Mouse (Mus musculus): ENCODE data around the gene Pitpnb. TPM values are rescaled to one million over a fixed set of nuclear protein-coding genes. Genes with fewer than 3 reads are reported as not detected.

Gene Pitpnb
- polyA plus RNA-seq, 1 experiment, result 98.2 TPM

GRCm38 (mm10) chr5:111408470-111409105 lies 78.0 kb downstream of the Pitpnb start:
- TF ChIP-seq CTCF (IDR thresholded peaks at IDR 0.05; ENCODE audit: borderline replicate concordance, insufficient read depth, low read length) (no peak), POLR2A (IDR thresholded peaks at IDR 0.05; ENCODE audit: low read depth, low read length) (no peak)
- H3K4me1 ChIP-seq (ENCODE audit: control insufficient read depth, insufficient read depth, low read length), result peaks cover 9% of the 10 kb centered on the region
- H3K4me3 ChIP-seq (ENCODE audit: insufficient read depth, low read length), result no peak overlapping the region
- peak overlapping the region; percentile 21; the same call in 1 of the 2 replicates for H3K27ac ChIP-seq (ENCODE audit: insufficient read depth, low read length)

DNA sequence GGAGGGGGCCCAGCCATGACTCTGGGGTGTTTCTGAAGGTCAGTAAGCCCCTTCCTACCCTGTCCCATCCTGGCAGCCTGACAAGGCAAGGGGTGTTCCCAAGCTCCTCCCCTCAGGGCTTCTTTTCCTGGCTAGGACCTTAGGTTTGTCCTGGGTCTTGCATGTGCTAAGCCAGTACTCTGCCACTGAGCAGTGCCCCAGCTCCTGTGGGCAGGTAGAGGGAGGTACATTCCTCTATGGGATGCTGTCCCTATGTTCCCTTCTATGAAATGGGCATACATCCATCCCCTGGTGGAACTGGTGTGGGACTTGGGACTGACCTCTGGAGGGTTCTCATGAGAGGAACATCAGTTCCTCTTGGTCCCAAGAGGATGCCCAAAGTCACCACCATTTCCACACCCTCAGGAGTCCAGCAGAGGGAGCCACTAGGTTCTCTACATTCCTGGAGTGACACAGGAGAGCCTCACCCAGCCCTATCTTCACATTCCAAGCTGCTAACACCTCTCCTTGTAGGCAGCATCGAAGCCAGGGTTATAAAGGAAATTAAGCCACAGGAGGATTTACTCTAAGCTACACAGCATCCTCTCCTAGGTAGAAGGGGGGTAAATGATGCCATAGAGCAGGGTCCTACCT lies 79.0 kb downstream of the Pitpnb start:
- no peak overlapping the region for H3K4me3 ChIP-seq (ENCODE audit: insufficient read depth, low read length)
- TF ChIP-seq POLR2A (IDR thresholded peaks at IDR 0.05; ENCODE audit: low read depth, low read length), result no peak
- TF ChIP-seq CTCF (IDR thresholded peaks at IDR 0.05; ENCODE audit: borderline replicate concordance, insufficient read depth, low read length), result 0 out of 2 replicates have a peak, but pooled peaks have one; percentile 8
- H3K4me1 ChIP-seq (ENCODE audit: control insufficient read depth, insufficient read depth, low read length), result peaks cover 9% of the 10 kb centered on the region
- no peak overlapping the region for H3K27ac ChIP-seq (ENCODE audit: insufficient read depth, low read length)

GRCm38 (mm10) chr5:111410665-111411064 lies 80.1 kb downstream of the Pitpnb start:
- Histone ChIP-seq H3K4me3 (ENCODE audit: insufficient read depth, low read length) (no peak overlapping the region), H3K4me1 (ENCODE audit: control insufficient read depth, insufficient read depth, low read length) (peaks cover 9% of the 10 kb centered on the region), H3K27ac (ENCODE audit: insufficient read depth, low read length) (no peak overlapping the region)
- no peak for TF ChIP-seq POLR2A (IDR thresholded peaks at IDR 0.05; ENCODE audit: low read depth, low read length)

DNA sequence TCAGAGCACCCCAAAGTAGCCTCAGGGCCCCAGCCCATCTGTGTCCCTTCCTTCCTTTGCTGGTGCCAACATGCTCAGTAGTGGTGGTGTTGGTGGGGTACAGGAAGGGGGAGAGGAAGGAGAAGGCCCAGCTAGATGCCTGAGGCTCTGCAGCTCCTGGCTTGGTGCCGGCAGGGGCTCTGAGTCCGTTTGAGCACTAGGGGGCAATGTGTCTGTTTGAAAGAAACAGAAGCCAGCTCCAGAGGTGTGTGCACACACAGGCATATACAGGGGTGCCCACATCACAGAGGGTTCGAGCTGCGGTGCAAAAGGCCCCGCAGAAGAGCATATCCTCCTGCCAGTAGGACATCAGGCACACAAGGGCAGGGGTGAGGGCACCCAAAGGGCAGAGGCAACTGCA lies 83.6 kb downstream of the Pitpnb start:
- Histone ChIP-seq H3K4me3 (ENCODE audit: insufficient read depth, low read length) (no peak overlapping the region), H3K27ac (ENCODE audit: insufficient read depth, low read length) (no peak overlapping the region), H3K4me1 (ENCODE audit: control insufficient read depth, insufficient read depth, low read length) (0 out of 2 replicates have a peak, but pooled peaks cover under 1% of the 10 kb centered on the region)
- TF ChIP-seq POLR2A (IDR thresholded peaks at IDR 0.05; ENCODE audit: low read depth, low read length) (no peak), CTCF (IDR thresholded peaks at IDR 0.05; ENCODE audit: borderline replicate concordance, insufficient read depth, low read length) (no peak; the same call in 1 of the 2 replicates)

DNA sequence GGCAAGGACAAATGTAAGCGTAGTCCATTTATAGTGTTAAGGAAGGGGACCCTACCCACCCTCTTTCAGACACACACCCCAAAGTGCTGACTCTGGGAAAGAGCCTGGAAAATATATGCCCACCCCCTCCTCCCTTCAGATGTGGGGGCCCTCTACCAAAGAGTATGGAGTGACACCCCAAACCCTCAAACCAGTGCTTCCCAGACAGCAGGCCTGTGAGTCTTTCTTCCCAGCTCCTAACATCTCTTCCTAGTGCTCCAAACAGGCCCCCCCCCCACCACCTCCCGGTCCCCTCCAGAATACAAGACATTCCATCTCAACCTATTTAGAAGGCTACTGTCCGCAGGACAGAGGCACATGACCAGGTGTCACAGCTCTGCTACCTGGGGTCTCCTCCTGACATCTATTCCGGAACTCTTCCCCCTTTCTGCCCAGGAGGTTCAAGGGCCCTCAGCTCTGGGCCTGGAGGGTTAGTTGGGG lies 84.2 kb downstream of the Pitpnb start:
- Histone ChIP-seq H3K4me3 (ENCODE audit: insufficient read depth, low read length) (no peak overlapping the region), H3K27ac (ENCODE audit: insufficient read depth, low read length) (no peak overlapping the region), H3K4me1 (ENCODE audit: control insufficient read depth, insufficient read depth, low read length) (no peaks in the 10 kb centered on the region)
- no peak for TF ChIP-seq CTCF (IDR thresholded peaks at IDR 0.05; ENCODE audit: borderline replicate concordance, insufficient read depth, low read length)
- TF ChIP-seq POLR2A (IDR thresholded peaks at IDR 0.05; ENCODE audit: low read depth, low read length), result no peak

- Histone ChIP-seq H3K27ac (ENCODE audit: insufficient read depth, low read length) (no peak overlapping the region), H3K4me3 (ENCODE audit: insufficient read depth, low read length) (peak overlapping the region; percentile 35), H3K4me1 (ENCODE audit: control insufficient read depth, insufficient read depth, low read length) (no peaks in the 10 kb centered on the region)
- TF ChIP-seq CTCF (IDR thresholded peaks at IDR 0.05; ENCODE audit: borderline replicate concordance, insufficient read depth, low read length) (no peak), POLR2A (IDR thresholded peaks at IDR 0.05; ENCODE audit: low read depth, low read length) (no peak)
These were observed 85.0 kb downstream of the Pitpnb start for GRCm38 (mm10) chr5:111415575-111415974.

GRCm38 (mm10) chr5:111416048-111416447 lies 85.5 kb downstream of the Pitpnb start:
- TF ChIP-seq POLR2A (IDR thresholded peaks at IDR 0.05; ENCODE audit: low read depth, low read length), result no peak
- TF ChIP-seq CTCF (IDR thresholded peaks at IDR 0.05; ENCODE audit: borderline replicate concordance, insufficient read depth, low read length), result no peak
- H3K4me1 ChIP-seq (ENCODE audit: control insufficient read depth, insufficient read depth, low read length), result no peaks in the 10 kb centered on the region
- peak overlapping the region; percentile 35 for H3K4me3 ChIP-seq (ENCODE audit: insufficient read depth, low read length)
- 0 out of 2 replicates have a peak overlapping the region, but pooled peaks have one; percentile 3 for H3K27ac ChIP-seq (ENCODE audit: insufficient read depth, low read length)

- Histone ChIP-seq H3K4me1 (ENCODE audit: control insufficient read depth, insufficient read depth, low read length) (no peaks in the 10 kb centered on the region), H3K27ac (ENCODE audit: insufficient read depth, low read length) (peak within 1 kb of the TSS; percentile 58), H3K4me3 (ENCODE audit: insufficient read depth, low read length) (peak within 1 kb of the TSS; percentile 85)
- no peak for TF ChIP-seq CTCF (IDR thresholded peaks at IDR 0.05; ENCODE audit: borderline replicate concordance, insufficient read depth, low read length)
- peak; percentile 87 for TF ChIP-seq POLR2A (IDR thresholded peaks at IDR 0.05; ENCODE audit: low read depth, low read length)
These were observed 86.2 kb downstream of the Pitpnb start, which contains the start of gene Mn1 for GRCm38 (mm10) chr5:111416591-111417374. TSS of gene Mn1 (plus strand) at chr5:111417362.

- Histone ChIP-seq H3K27ac (ENCODE audit: insufficient read depth, low read length) (peak overlapping the region; percentile 58), H3K4me3 (ENCODE audit: insufficient read depth, low read length) (peak overlapping the region; percentile 85), H3K4me1 (ENCODE audit: control insufficient read depth, insufficient read depth, low read length) (no peaks in the 10 kb centered on the region)
- no peak for TF ChIP-seq POLR2A (IDR thresholded peaks at IDR 0.05; ENCODE audit: low read depth, low read length)
- TF ChIP-seq CTCF (IDR thresholded peaks at IDR 0.05; ENCODE audit: borderline replicate concordance, insufficient read depth, low read length), result no peak
These were observed 87.0 kb downstream of the Pitpnb start for GRCm38 (mm10) chr5:111417378-111418131.
